Mouse (Mus musculus): Measurements from ENCODE around the gene Nabp2.

DNA sequence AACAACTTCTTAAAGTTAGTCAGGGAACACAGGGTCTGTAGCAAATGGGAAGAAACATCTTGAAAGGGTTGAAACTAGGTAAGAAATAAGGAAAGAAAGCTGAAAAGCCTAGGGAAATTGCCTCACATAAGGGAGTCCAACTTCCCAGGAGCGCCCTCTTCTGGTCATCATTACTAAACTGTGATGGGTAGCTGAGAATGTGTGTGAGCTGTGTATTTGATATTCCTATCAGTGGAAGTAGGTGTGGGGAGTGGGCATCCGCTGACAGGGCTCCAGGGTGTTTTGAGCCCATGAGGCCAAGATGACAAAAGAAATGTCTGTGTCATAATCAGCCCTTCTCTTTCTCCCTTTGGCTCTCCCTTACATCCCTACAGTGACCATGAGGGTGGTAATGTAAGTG lies 52.5 kb downstream of the Nabp2 start:
- TF ChIP-seq CTCF (IDR thresholded peaks at IDR 0.05; ENCODE audit: borderline replicate concordance, insufficient read depth, low read length) (no peak), POLR2A (IDR thresholded peaks at IDR 0.05; ENCODE audit: low read depth, low read length) (no peak)
